Mouse (Mus musculus) MEL (cell line): Measurements from ENCODE around the gene Ugt1a6b. TPM values are rescaled to one million over a fixed set of nuclear protein-coding genes. Genes with fewer than 3 reads are reported as not detected.
"Not testable (repeated sequence)": the region's sequence is repeated elsewhere in the genome, so short reads cannot be mapped to it uniquely, and the experiment has no call there.

Source experiments
- DNase-seq: peaks from one replicate; pipeline ENCODE4 v3.0.0; 2011; ENCODE audit warnings: low read depth, low spot score
- H3K27ac ChIP-seq: 2 replicates; pipeline ENCODE4 v1.5.1; 2012; ENCODE audit warnings: low read depth, mild to moderate bottlenecking, control low read depth, low read length, moderate library complexity; ENCODE audit not compliant: control insufficient read depth
- H3K27me3 ChIP-seq, 2 experiments: fragments of 150-350 bp in 1 of 2; sonication (generic) in 1 of 2; 2 replicates each; pipeline ENCODE4 v1.6.1; 2012; ENCODE audit warnings: low read length in 2 of 2, mild to moderate bottlenecking in 2 of 2, improper control_type of control experiment in 1 of 2, moderate library complexity in 1 of 2; ENCODE audit not compliant: insufficient read depth in 2 of 2, control insufficient read depth in 1 of 2
- H3K36me3 ChIP-seq, 2 experiments: 2 replicates each; pipeline ENCODE4 v1.6.1; 2012 to 2014; ENCODE audit warnings: low read length in 2 of 2, improper control_type of control experiment in 1 of 2, inconsistent platforms in 1 of 2, mild to moderate bottlenecking in 1 of 2; ENCODE audit not compliant: insufficient read depth in 2 of 2, control insufficient read depth in 1 of 2
- H3K4me1 ChIP-seq, 2 experiments: fragments of 150-350 bp in 1 of 2; sonication (generic) in 1 of 2; 2 replicates each; pipeline ENCODE4 v1.6.1; 2012; ENCODE audit warnings: low read length in 2 of 2, improper control_type of control experiment in 1 of 2, mild to moderate bottlenecking in 1 of 2; ENCODE audit not compliant: insufficient read depth in 2 of 2, control insufficient read depth in 1 of 2
- H3K4me3 ChIP-seq, 2 experiments: fragments of 150-350 bp in 1 of 2; sonication (generic) in 1 of 2; 2 replicates each; pipeline ENCODE4 v1.5.1; 2012; ENCODE audit warnings: low read depth in 2 of 2, low read length in 2 of 2, mild to moderate bottlenecking in 2 of 2, moderate library complexity in 2 of 2, control low read depth in 1 of 2, improper control_type of control experiment in 1 of 2; ENCODE audit not compliant: control insufficient read depth in 1 of 2, insufficient read depth in 1 of 2
- H3K79me2 ChIP-seq: 2 replicates; pipeline ENCODE4 v1.6.1; 2012; ENCODE audit warnings: mild to moderate bottlenecking, low read length, moderate library complexity; ENCODE audit not compliant: control insufficient read depth, poor library complexity, insufficient read depth
- H3K9ac ChIP-seq: 2 replicates; pipeline ENCODE4 v1.6.1; 2012; ENCODE audit warnings: low read depth, mild to moderate bottlenecking, control low read depth, low read length, moderate library complexity; ENCODE audit not compliant: control insufficient read depth, poor library complexity, severe bottlenecking
- H3K9me3 ChIP-seq: fragments of 150-350 bp; sonication (generic); replicated peaks from 2 replicates; pipeline ENCODE4 v1.6.1; 2012; ENCODE audit warnings: mild to moderate bottlenecking, low read length, improper control_type of control experiment, moderate library complexity; ENCODE audit not compliant: insufficient read depth
- BHLHE40 ChIP-seq: IDR thresholded peaks from 2 replicates; pipeline ENCODE4 v1.6.1; 2012; ENCODE audit warnings: low read depth, mild to moderate bottlenecking, inconsistent platforms, low read length, improper control_type of control experiment, borderline replicate concordance
- EP300 ChIP-seq, 2 experiments: IDR thresholded peaks; 2 replicates each; pipeline ENCODE4 v1.6.1; 2011; ENCODE audit warnings: improper control_type of control experiment in 2 of 2, low read length in 2 of 2, low read depth in 1 of 2, mild to moderate bottlenecking in 1 of 2
- ETS1 ChIP-seq: IDR thresholded peaks from 2 replicates; pipeline ENCODE4 v1.6.1; 2012; ENCODE audit warnings: low read depth, mild to moderate bottlenecking, inconsistent platforms, low read length, improper control_type of control experiment, moderate library complexity
- GATA1 ChIP-seq: IDR thresholded peaks from 2 replicates; pipeline ENCODE4 v1.6.1; 2011; ENCODE audit warnings: low read depth, low read length, improper control_type of control experiment
- MYB ChIP-seq: IDR thresholded peaks from 2 replicates; pipeline ENCODE4 v1.6.1; 2011; ENCODE audit warnings: mild to moderate bottlenecking, low read depth, low read length, improper control_type of control experiment
- NELFE ChIP-seq: IDR thresholded peaks from 2 replicates; pipeline ENCODE4 v1.6.1; 2011; ENCODE audit warnings: low read depth, low read length, improper control_type of control experiment
- POLR2AphosphoS2 ChIP-seq: IDR thresholded peaks from 2 replicates; pipeline ENCODE4 v1.6.1; 2011; ENCODE audit warnings: low read length, improper control_type of control experiment
- POLR2AphosphoS5 ChIP-seq: IDR thresholded peaks from 2 replicates; pipeline ENCODE4 v1.6.1; 2012; ENCODE audit warnings: low read depth, borderline replicate concordance, mild to moderate bottlenecking, inconsistent platforms, low read length, moderate library complexity, mixed read lengths
- RCOR1 ChIP-seq: IDR thresholded peaks from 2 replicates; pipeline ENCODE4 v1.6.1; 2012; ENCODE audit warnings: low read depth, mild to moderate bottlenecking, inconsistent platforms, low read length, improper control_type of control experiment
- TCF12 ChIP-seq: IDR thresholded peaks from 2 replicates; pipeline ENCODE4 v1.6.1; 2014; ENCODE audit warnings: low read depth, mild to moderate bottlenecking, inconsistent platforms, low read length, improper control_type of control experiment, moderate library complexity
- USF1 ChIP-seq: IDR thresholded peaks from 2 replicates; pipeline ENCODE4 v1.6.1; 2014; ENCODE audit warnings: low read depth, mild to moderate bottlenecking, inconsistent platforms, low read length, improper control_type of control experiment, moderate library complexity
- ZKSCAN1 ChIP-seq: IDR thresholded peaks from 2 replicates; pipeline ENCODE4 v1.6.1; 2012; ENCODE audit warnings: low read depth, mild to moderate bottlenecking, inconsistent platforms, low read length, improper control_type of control experiment, moderate library complexity
- polyA plus RNA-seq, 2 experiments: library from polyadenylated mRNA; stranded (reverse) in 1 of 2; unstranded in 1 of 2; fragments of >175 nt in 1 of 2; fragments of >200 nt in 1 of 2; gene quantifications; 2 replicates each; pipeline versions ENCODE4 v1.2.1 to v1.2.4; 2012; ENCODE audit warnings: low replicate concordance in 2 of 2, low read depth in 1 of 2; ENCODE audit not compliant: insufficient read length in 2 of 2, insufficient read depth in 1 of 2, missing spikeins in 1 of 2
- total RNA-seq: library from RNA; depleted of rRNA; stranded (reverse); fragments of 300-350 nt; gene quantifications from 2 replicates; pipeline ENCODE4 v1.2.3, GENCODE M21; 2012; rRNA removed

Gene Ugt1a6b
- total RNA-seq = not detected in 2 replicates
- polyA plus RNA-seq = not detected

GRCm38 (mm10) chr1:88103019-88103418, at the start of gene Ugt1a6b:
Ugt1a6b (plus strand) TSS chr1:88103252.
- peak; percentile 53; the same call in 1 of the 2 replicates for TF ChIP-seq USF1
- peak; percentile 17; the same call in 1 of the 2 replicates for TF ChIP-seq TCF12
- TF ChIP-seq BHLHE40 = 0 out of 2 replicates have a peak, but pooled peaks have one; percentile 37
- TF ChIP-seq EP300 (IDR thresholded peaks at IDR 0.05; ENCODE audit: low read depth in 1 of 2, low read length in 2 of 2) = peak in 1 of 2 experiments; percentile 29; a peak in 1 of 4 replicates
- TF ChIP-seq, all 39 proteins: peak for 4; not testable (repeated sequence) for 35
- H3K9me3 ChIP-seq, H3K27ac ChIP-seq, H3K4me3 ChIP-seq, H3K27me3 ChIP-seq, H3K36me3 ChIP-seq, H3K9ac ChIP-seq, H3K79me2 ChIP-seq: not testable (repeated sequence)
- peak; percentile 20 for DNase-seq
- peaks cover 0 to 14% of the 10 kb centered on the region in 2 experiments; a peak in 3 of 4 replicates for H3K4me1 ChIP-seq

DNA sequence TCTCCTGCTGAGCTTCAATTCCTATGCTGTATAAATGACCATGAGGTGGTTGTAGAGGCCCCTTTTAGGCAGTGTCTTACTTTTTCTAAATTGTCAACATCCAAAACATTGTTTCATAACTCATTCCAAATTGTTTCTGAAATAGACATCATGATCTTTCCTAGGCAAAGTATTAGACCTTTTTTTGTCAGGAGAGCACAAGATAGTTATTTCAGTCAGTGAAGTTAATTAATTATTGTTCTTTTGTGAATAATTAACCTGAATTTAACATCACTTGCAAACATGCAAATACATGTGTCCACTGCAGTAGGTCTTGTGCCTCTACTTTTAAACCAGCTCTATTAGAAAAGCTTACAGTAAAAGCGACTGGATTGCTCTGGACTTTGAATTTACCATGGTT, 48.0 kb upstream of the Ugt1a6b start, which contains the start of gene Ugt1a10:
TSS of gene Ugt1a10 (plus strand) at position 301 of the 400 bp plus-strand sequence.
- Histone ChIP-seq H3K27me3 (peaks cover 5% of the 10 kb centered on the region in 2 experiments), H3K36me3 (no peaks in the 10 kb centered on the region), H3K79me2 (no peaks in the 10 kb centered on the region), H3K4me3 (no peak within 1 kb of the TSS), H3K4me1 (no peaks in the 10 kb centered on the region), H3K9ac (no peak within 1 kb of the TSS), H3K27ac (no peak within 1 kb of the TSS), H3K9me3 (no peaks in the 10 kb centered on the region)
- DNase-seq = no peak
- no peak for TF ChIP-seq GATA1
- no peak for TF ChIP-seq POLR2AphosphoS2
- no peak for TF ChIP-seq MYB
- no peak for TF ChIP-seq POLR2AphosphoS5
- no peak for TF ChIP-seq USF1
- no peak for TF ChIP-seq NELFE
- TF ChIP-seq ZKSCAN1 = no peak
- no peak for TF ChIP-seq ETS1
- no peak for TF ChIP-seq RCOR1

DNA sequence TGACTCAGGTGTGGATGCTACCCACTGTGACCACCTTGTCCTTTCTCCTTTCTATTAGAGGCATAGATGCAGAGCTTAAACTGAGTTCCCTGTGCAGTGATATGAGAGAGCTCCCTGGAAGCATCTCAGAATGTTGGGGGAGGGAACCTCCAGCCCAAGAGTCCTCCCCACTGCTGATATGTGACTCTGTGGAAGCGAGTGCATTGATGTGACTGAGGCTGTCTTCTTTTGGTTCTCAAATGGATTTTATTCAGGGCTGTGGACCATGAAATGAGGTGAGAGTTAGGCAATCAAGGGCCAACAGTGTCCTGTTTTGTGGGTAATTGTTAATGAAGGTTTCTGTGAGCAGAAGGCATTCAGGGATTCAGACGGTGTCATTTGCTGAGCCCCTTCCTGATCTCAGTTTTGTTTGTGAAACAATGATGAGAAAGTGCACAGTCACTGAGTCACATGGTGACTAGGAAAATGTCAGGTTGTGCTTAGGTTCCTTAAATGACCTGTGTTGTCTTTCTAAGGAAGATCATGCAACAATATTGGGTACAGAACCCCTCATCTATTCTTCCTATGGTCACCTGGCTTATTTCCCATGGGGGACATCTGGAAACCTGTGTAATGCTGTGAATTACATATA, 36.5 kb upstream of the Ugt1a6b start:
- H3K4me1 ChIP-seq, DNase-seq, H3K9ac ChIP-seq, H3K27ac ChIP-seq, H3K36me3 ChIP-seq, H3K4me3 ChIP-seq, H3K27me3 ChIP-seq, H3K9me3 ChIP-seq, H3K79me2 ChIP-seq: not testable (repeated sequence)
